13 mouse cellular contexts compared by ENCODE assay signal in genomic region chr9:101734271-101734670, GRCm38 (mm10).
DNase-seq lines count a peak whose midpoint lies in the region; ATAC-seq and TF ChIP-seq lines count a peak whose summit lies in the region.
"Had no signal": no experiment of that assay in that cellular context is flagged by ENCODE, and none has a peak within 500 bp of the region (broad histone marks: within the 10 kb centered on the region; RNA-seq: fewer than 3 reads in every experiment).

No protein-coding gene starts in this region.

- TF ChIP-seq CTCF in intestine, postnatal 0 days (IDR thresholded peaks at IDR 0.05; ENCODE audit: low read depth): no peak
- no peak for TF ChIP-seq CTCF in midbrain, postnatal 0 days (IDR thresholded peaks at IDR 0.05)

- 31% methylated on average over 8 of the region's 8 CpGs for WGBS in intestine, embryonic 14.5 days
- 51% methylated on average over 8 of the region's 8 CpGs for WGBS in intestine, postnatal 0 days
- WGBS in midbrain, embryonic 12.5 days: 75% methylated on average over 8 of the region's 8 CpGs
- 64% methylated on average over 8 of the region's 8 CpGs for WGBS in midbrain, postnatal 0 days
- 45% methylated on average over 8 of the region's 8 CpGs for WGBS in limb, embryonic 10.5 days

- ATAC-seq in intestine, embryonic 14.5 days (replicated peaks; ENCODE audit: low FRiP score, low TSS enrichment, low read depth): no peak
- ATAC-seq in intestine, postnatal 0 days: no peak
- ATAC-seq in midbrain, embryonic 12.5 days (ENCODE audit: low FRiP score, low read depth): no peak
- ATAC-seq in midbrain, postnatal 0 days (ENCODE audit: low FRiP score): no peak
- ATAC-seq: forebrain, embryonic 13.5 days had no signal

- no peak overlapping the region for H3K4me3 ChIP-seq in intestine, embryonic 14.5 days (ENCODE audit: low read depth, low read length)
- H3K4me3 ChIP-seq in intestine, postnatal 0 days (ENCODE audit: low read depth, low read length): no peak overlapping the region
- no peak overlapping the region for H3K4me3 ChIP-seq in midbrain, embryonic 12.5 days
- H3K4me3 ChIP-seq in midbrain, postnatal 0 days (ENCODE audit: low read depth, low read length): no peak overlapping the region
- no peak overlapping the region for H3K4me3 ChIP-seq in limb, embryonic 10.5 days
- H3K4me3 ChIP-seq: forebrain, embryonic 13.5 days; limb, embryonic 15.5 days had no signal

- no peaks in the 10 kb centered on the region for H3K9me3 ChIP-seq in intestine, embryonic 14.5 days (ENCODE audit: control insufficient read depth, low read length)
- H3K9me3 ChIP-seq in intestine, postnatal 0 days (ENCODE audit: control insufficient read depth): no peaks in the 10 kb centered on the region
- H3K9me3 ChIP-seq in midbrain, embryonic 12.5 days: no peaks in the 10 kb centered on the region
- no peaks in the 10 kb centered on the region for H3K9me3 ChIP-seq in midbrain, postnatal 0 days (ENCODE audit: low read length)
- no peaks in the 10 kb centered on the region for H3K9me3 ChIP-seq in limb, embryonic 10.5 days (replicated peaks)
- H3K9me3 ChIP-seq: forebrain, embryonic 13.5 days; limb, embryonic 15.5 days had no signal

- no peak overlapping the region for H3K27ac ChIP-seq in intestine, embryonic 14.5 days (ENCODE audit: low read depth)
- no peak overlapping the region for H3K27ac ChIP-seq in intestine, postnatal 0 days (ENCODE audit: low read depth, low read length)
- H3K27ac ChIP-seq in midbrain, embryonic 12.5 days (replicated peaks): peak overlapping the region; percentile 36
- H3K27ac ChIP-seq in midbrain, postnatal 0 days (ENCODE audit: low read depth, low read length): no peak overlapping the region
- H3K27ac ChIP-seq in limb, embryonic 10.5 days: no peak overlapping the region
- H3K27ac ChIP-seq: forebrain, embryonic 13.5 days; limb, embryonic 15.5 days had no signal

- no peak overlapping the region for H3K4me2 ChIP-seq in intestine, embryonic 14.5 days (ENCODE audit: low read length)
- H3K4me2 ChIP-seq in intestine, postnatal 0 days (replicated peaks; ENCODE audit: low read depth): no peak overlapping the region
- no peak overlapping the region for H3K4me2 ChIP-seq in midbrain, embryonic 12.5 days (replicated peaks)
- H3K4me2 ChIP-seq in midbrain, postnatal 0 days (ENCODE audit: low read depth, low read length, poor library complexity, severe bottlenecking): no peak overlapping the region
- H3K4me2 ChIP-seq: forebrain, embryonic 13.5 days; limb, embryonic 15.5 days had no signal

- H3K9ac ChIP-seq in intestine, embryonic 14.5 days (ENCODE audit: low read length): no peak overlapping the region
- no peak overlapping the region for H3K9ac ChIP-seq in intestine, postnatal 0 days (ENCODE audit: low read depth, low read length)
- H3K9ac ChIP-seq in midbrain, embryonic 12.5 days (replicated peaks): no peak overlapping the region
- no peak overlapping the region for H3K9ac ChIP-seq in midbrain, postnatal 0 days (replicated peaks; ENCODE audit: low read length, poor library complexity, severe bottlenecking)
- H3K9ac ChIP-seq: forebrain, embryonic 13.5 days; limb, embryonic 15.5 days had no signal

- peaks cover 14% of the 10 kb centered on the region for H3K4me1 ChIP-seq in intestine, embryonic 14.5 days (replicated peaks; ENCODE audit: control insufficient read depth, insufficient read depth, low read length)
- no peaks in the 10 kb centered on the region for H3K4me1 ChIP-seq in intestine, postnatal 0 days (replicated peaks; ENCODE audit: control insufficient read depth, insufficient read depth, low read length)
- H3K4me1 ChIP-seq in midbrain, embryonic 12.5 days: peaks cover 11% of the 10 kb centered on the region
- H3K4me1 ChIP-seq in midbrain, postnatal 0 days (ENCODE audit: insufficient read depth, low read length): no peaks in the 10 kb centered on the region
- peaks cover 16% of the 10 kb centered on the region for H3K4me1 ChIP-seq in limb, embryonic 10.5 days

- H3K36me3 ChIP-seq in intestine, embryonic 14.5 days (ENCODE audit: control insufficient read depth, insufficient read depth, low read length): no peaks in the 10 kb centered on the region
- H3K36me3 ChIP-seq in intestine, postnatal 0 days (ENCODE audit: control insufficient read depth, insufficient read depth): no peaks in the 10 kb centered on the region
- H3K36me3 ChIP-seq in midbrain, embryonic 12.5 days: no peaks in the 10 kb centered on the region
- H3K36me3 ChIP-seq in midbrain, postnatal 0 days (ENCODE audit: insufficient read depth, low read length): no peaks in the 10 kb centered on the region
- no peaks in the 10 kb centered on the region for H3K36me3 ChIP-seq in limb, embryonic 10.5 days
- H3K36me3 ChIP-seq: G1E; limb, embryonic 15.5 days had no signal

- H3K27me3 ChIP-seq in intestine, embryonic 14.5 days (replicated peaks; ENCODE audit: control insufficient read depth, insufficient read depth, low read length): no peaks in the 10 kb centered on the region
- H3K27me3 ChIP-seq in intestine, postnatal 0 days (replicated peaks; ENCODE audit: control insufficient read depth, insufficient read depth, low read length): no peaks in the 10 kb centered on the region
- no peaks in the 10 kb centered on the region for H3K27me3 ChIP-seq in midbrain, embryonic 12.5 days
- no peaks in the 10 kb centered on the region for H3K27me3 ChIP-seq in midbrain, postnatal 0 days (ENCODE audit: insufficient read depth, low read length)
- peaks cover 28% of the 10 kb centered on the region for H3K27me3 ChIP-seq in limb, embryonic 10.5 days (ENCODE audit: low read depth, poor library complexity, severe bottlenecking)
- H3K27me3 ChIP-seq: forebrain, embryonic 13.5 days; limb, embryonic 15.5 days had no signal

- DNase-seq in intestine, embryonic 14.5 days (ENCODE audit: low spot score): peak; percentile 50
- no peak for DNase-seq in midbrain, postnatal 0 days (ENCODE audit: low spot score)
- DNase-seq in limb, embryonic 10.5 days (ENCODE audit: low spot score): peak; percentile 37
- DNase-seq in yolk sac, embryonic 10.5 days (ENCODE audit: low spot score): peak; percentile 5
- DNase-seq in adrenal gland, postnatal 4 days (ENCODE audit: low spot score in 2 of 2): no peak
- DNase-seq: cerebellum, adult 11 months; kidney, postnatal 25 days; thymus, postnatal 36 days had no signal

Comparison
In these comparisons a context has a peak if more than half of its experiments do, and no peak if none do; other contexts are left out.
1. DNase-seq: peak in intestine, embryonic 14.5 days (single experiment), limb, embryonic 10.5 days (single experiment) and yolk sac, embryonic 10.5 days (single experiment); none in midbrain, postnatal 0 days (single experiment) and adrenal gland, postnatal 4 days (0 of 2).